ENCODE assay signal across 18 mouse cellular contexts in genomic region chr6:89448736-89449135, GRCm38 (mm10).
DNase-seq lines count a peak whose midpoint lies in the region; ATAC-seq lines count a peak whose summit lies in the region.
"Had no signal": no experiment of that assay in that cellular context is flagged by ENCODE, and none has a peak within 500 bp of the region (broad histone marks: within the 10 kb centered on the region; RNA-seq: fewer than 3 reads in every experiment).

No protein-coding gene starts in this region.

- intact Hi-C loops in heart, postnatal 36 days (cut with DNase I): no loop called here

- no peaks in the 10 kb centered on the region for H3K9me3 ChIP-seq in embryonic facial prominence, embryonic 14.5 days (ENCODE audit: control insufficient read depth, low read length)
- H3K9me3 ChIP-seq: hindbrain, embryonic 13.5 days; kidney, embryonic 15.5 days; limb, embryonic 13.5 days; neural tube, embryonic 12.5 days had no signal

- H3K27me3 ChIP-seq in embryonic facial prominence, embryonic 14.5 days (replicated peaks; ENCODE audit: control insufficient read depth, insufficient read depth, low read length): no peaks in the 10 kb centered on the region
- H3K27me3 ChIP-seq: hindbrain, embryonic 13.5 days; kidney, embryonic 15.5 days; limb, embryonic 13.5 days; neural tube, embryonic 12.5 days had no signal

- no peak overlapping the region for H3K4me2 ChIP-seq in embryonic facial prominence, embryonic 14.5 days (ENCODE audit: low read depth, low read length)
- H3K4me2 ChIP-seq: hindbrain, embryonic 13.5 days; kidney, embryonic 15.5 days; limb, embryonic 13.5 days; neural tube, embryonic 12.5 days had no signal

- H3K4me3 ChIP-seq in embryonic facial prominence, embryonic 14.5 days (ENCODE audit: low read depth, low read length): no peak overlapping the region
- H3K4me3 ChIP-seq: hindbrain, embryonic 13.5 days; kidney, embryonic 15.5 days; limb, embryonic 13.5 days; neural tube, embryonic 12.5 days had no signal

- ATAC-seq in embryonic facial prominence, embryonic 14.5 days (ENCODE audit: low read depth): no peak
- ATAC-seq: forebrain, postnatal 0 days had no signal

- no peak overlapping the region; the same call in 1 of the 2 replicates for H3K27ac ChIP-seq in embryonic facial prominence, embryonic 14.5 days (replicated peaks; ENCODE audit: low read depth, low read length)
- H3K27ac ChIP-seq: hindbrain, embryonic 13.5 days; kidney, embryonic 15.5 days; limb, embryonic 13.5 days; neural tube, embryonic 12.5 days had no signal

- H3K36me3 ChIP-seq in embryonic facial prominence, embryonic 14.5 days (ENCODE audit: control insufficient read depth, insufficient read depth, low read length): no peaks in the 10 kb centered on the region
- H3K36me3 ChIP-seq: hindbrain, embryonic 13.5 days; kidney, embryonic 15.5 days; limb, embryonic 13.5 days; neural tube, embryonic 12.5 days had no signal

- peaks cover 23% of the 10 kb centered on the region for H3K4me1 ChIP-seq in embryonic facial prominence, embryonic 14.5 days (ENCODE audit: control insufficient read depth, insufficient read depth, low read length)
- H3K4me1 ChIP-seq: neural tube, embryonic 12.5 days had no signal

- DNase-seq in heart, adult 11 months: peak; percentile 95
- DNase-seq in heart, postnatal 36 days: no peak
- DNase-seq in right cerebral cortex, adult 18-20 months: peak; percentile 8
- no peak for DNase-seq in right cerebral cortex, postnatal 14 days
- DNase-seq in embryonic facial prominence, embryonic 14.5 days (ENCODE audit: low spot score): peak; percentile 66
- DNase-seq in urinary bladder, postnatal 14 days (ENCODE audit: low spot score): no peak
- no peak for DNase-seq in kidney, postnatal 36 days
- no peak for DNase-seq in right cerebral cortex, postnatal 36 days (ENCODE audit: low spot score in 2 of 2)
- DNase-seq: cerebellum, adult 11 months; cerebellum, postnatal 25 days; forebrain, postnatal 0 days; gastrocnemius, postnatal 10 days; layer of hippocampus, postnatal 36 days; thymus, postnatal 36 days had no signal

- WGBS in embryonic facial prominence, embryonic 14.5 days: 45% methylated on average over 3 of the region's 3 CpGs

- H3K9ac ChIP-seq in embryonic facial prominence, embryonic 14.5 days (ENCODE audit: low read depth, low read length): no peak overlapping the region
- H3K9ac ChIP-seq: forebrain, postnatal 0 days; hindbrain, embryonic 13.5 days; kidney, embryonic 15.5 days; limb, embryonic 13.5 days; neural tube, embryonic 12.5 days had no signal

Comparison
In these comparisons a context has a peak if more than half of its experiments do, and no peak if none do; other contexts are left out.
1. DNase-seq: peak in heart, adult 11 months (single experiment), right cerebral cortex, adult 18-20 months (single experiment) and embryonic facial prominence, embryonic 14.5 days (single experiment); none in heart, postnatal 36 days (0 of 2), right cerebral cortex, postnatal 14 days (single experiment), urinary bladder, postnatal 14 days (single experiment), kidney, postnatal 36 days (0 of 2) and right cerebral cortex, postnatal 36 days (0 of 2).